Mouse (Mus musculus) urinary bladder, postnatal 36 days (tissue): Measurements from ENCODE around the gene Rfx2.

Experiments used
- DNase-seq, 2 experiments: peaks; one replicate each; pipeline ENCODE4 v3.0.0; 2022; ENCODE audit warnings: low spot score in 2 of 2, mixed read lengths in 1 of 2

Gene Rfx2

GRCm38 (mm10) chr17:56780291-56780978 lies 50.4 kb downstream of the Rfx2 start:
- no peak for DNase-seq

GRCm38 (mm10) chr17:56778779-56779362 lies 51.9 kb downstream of the Rfx2 start:
- DNase-seq = no peak

- no peak for DNase-seq
Observed at GRCm38 (mm10) chr17:56777568-56777967, 53.2 kb downstream of the Rfx2 start.

- DNase-seq = no peak
Observed at GRCm38 (mm10) chr17:56769950-56770349, 60.9 kb downstream of the Rfx2 start, which contains the start of gene Prr22. Gene Prr22 (plus strand): TSS chr17:56770250.

GRCm38 (mm10) chr17:56768941-56769340 lies 61.9 kb downstream of the Rfx2 start:
- DNase-seq = no peak

GRCm38 (mm10) chr17:56767531-56768135 lies 63.2 kb downstream of the Rfx2 start:
- DNase-seq = no peak

GRCm38 (mm10) chr17:56766631-56767405 lies 64.0 kb downstream of the Rfx2 start:
- DNase-seq = no peak

GRCm38 (mm10) chr17:56765431-56765830 lies 65.4 kb downstream of the Rfx2 start:
- no peak for DNase-seq

- DNase-seq = peak; percentile 86 to 90
Observed at GRCm38 (mm10) chr17:56764474-56765354, 66.1 kb downstream of the Rfx2 start, which contains the start of gene Dus3l. Gene Dus3l (plus strand): TSS chr17:56764757.

- no peak for DNase-seq
Observed at GRCm38 (mm10) chr17:56763741-56764250, 67.0 kb downstream of the Rfx2 start.

- DNase-seq = peak; percentile 46 to 49
Observed at GRCm38 (mm10) chr17:56762769-56763731, 67.8 kb downstream of the Rfx2 start.

GRCm38 (mm10) chr17:56761991-56762410 lies 68.8 kb downstream of the Rfx2 start:
- peak; percentile 70 to 85 for DNase-seq

- no peak for DNase-seq
Observed at GRCm38 (mm10) chr17:56761077-56761476, 69.7 kb downstream of the Rfx2 start.

- DNase-seq = no peak
Observed at GRCm38 (mm10) chr17:56759261-56759660, 71.6 kb downstream of the Rfx2 start.

GRCm38 (mm10) chr17:56758132-56758531 lies 72.7 kb downstream of the Rfx2 start:
- peak; percentile 71 to 73 for DNase-seq

- peak; percentile 90 to 92 for DNase-seq
Observed at GRCm38 (mm10) chr17:56757416-56758123, 73.2 kb downstream of the Rfx2 start, which contains the start of gene Nrtn. Gene Nrtn (minus strand): TSS chr17:56757530.

- no peak for DNase-seq
Observed at GRCm38 (mm10) chr17:56756703-56757399, 74.0 kb downstream of the Rfx2 start.
